Mouse (Mus musculus) heart, adult 2 months (tissue): Measurements from ENCODE around the gene Fcho2.

Experiments used
- CTCF ChIP-seq: fragments of 200-600 bp; IDR thresholded peaks from 2 replicates; pipeline ENCODE4 v1.8.1; 2022; ENCODE audit warnings: antibody characterized with exemption, mild to moderate bottlenecking, moderate library complexity
- POLR2A ChIP-seq: fragments of 200-500 bp; IDR thresholded peaks from 2 replicates; pipeline ENCODE4 v1.6.1; 2011; ENCODE audit warnings: mild to moderate bottlenecking, low read depth, low read length, control low read depth; ENCODE audit not compliant: insufficient read depth

GRCm38 (mm10) chr13:98684144-98684900 is 130.9 kb downstream of the Fcho2 start:
- no peak for TF ChIP-seq CTCF
- no peak for TF ChIP-seq POLR2A
